Comparison of ENCODE assay signal across 8 mouse cellular contexts in genomic region chrX:73930402-73931062, GRCm38 (mm10). TPM values are rescaled to one million over a fixed set of nuclear protein-coding genes. Genes with fewer than 3 reads are reported as not detected.
DNase-seq lines count a peak whose midpoint lies in the region.

Gene Renbp (minus strand): TSS chrX:73930850.

- no peak for DNase-seq in urinary bladder, adult 2 months (ENCODE audit: low spot score)
- DNase-seq in urinary bladder, postnatal 10 days (ENCODE audit: low spot score): no peak
- DNase-seq in embryo, embryonic 9.5 days (ENCODE audit: extremely low spot score): peak; percentile 60
- peak; percentile 68 to 77 for DNase-seq in heart, adult 9 months (ENCODE audit: low spot score in 2 of 2)
- peak; percentile 83 to 84 for DNase-seq in kidney, adult 8-10 months
- DNase-seq in lung, postnatal 10 days: peak; percentile 89
- DNase-seq in ovary, postnatal 14 days (ENCODE audit: low spot score): peak; percentile 42
- DNase-seq in right cerebral cortex, postnatal 4 days: no peak

RNA-seq across cellular contexts. Expression of gene Renbp, which starts in this region (rescaled TPM):
- 35.0 and 36.8 TPM in 2 replicates for polyA plus RNA-seq in urinary bladder, adult 2 months (2012; rRNA removed)

Comparison
In these comparisons a context has a peak if more than half of its experiments do, and no peak if none do; other contexts are left out.
1. DNase-seq: peak in embryo, embryonic 9.5 days (single experiment), heart, adult 9 months (2 of 2), kidney, adult 8-10 months (2 of 2), lung, postnatal 10 days (single experiment) and ovary, postnatal 14 days (single experiment); none in urinary bladder, adult 2 months (single experiment), urinary bladder, postnatal 10 days (single experiment) and right cerebral cortex, postnatal 4 days (single experiment).